Mouse (Mus musculus): Measurements from ENCODE around the gene Lifr. TPM values are rescaled to one million over a fixed set of nuclear protein-coding genes. Genes with fewer than 3 reads are reported as not detected.

Lifr gene
- total RNA-seq, 2 experiments from 2014 or later: 49.9 to 61.3 TPM

GRCm38 (mm10) chr15:7202981-7203380 is 112.6 kb downstream of the Lifr start:
- no peak for DNase-seq

- DNase-seq: peak; percentile 78 to 84
These were observed 113.4 kb downstream of the Lifr start for GRCm38 (mm10) chr15:7203606-7204330.

GRCm38 (mm10) chr15:7204917-7205316 is 114.5 kb downstream of the Lifr start:
- DNase-seq: no peak

GRCm38 (mm10) chr15:7206110-7206509 is 115.7 kb downstream of the Lifr start:
- DNase-seq: peak in 1 of 2 experiments; percentile 31

- DNase-seq: no peak
These were observed 116.9 kb downstream of the Lifr start for GRCm38 (mm10) chr15:7207292-7207691.

GRCm38 (mm10) chr15:7208180-7208579 is 117.8 kb downstream of the Lifr start:
- peak in 1 of 2 experiments; percentile 15 for DNase-seq

- DNase-seq: peak; percentile 68 to 75
These were observed 123.3 kb downstream of the Lifr start for GRCm38 (mm10) chr15:7213683-7214082.

- DNase-seq: no peak
These were observed 125.4 kb downstream of the Lifr start for GRCm38 (mm10) chr15:7215845-7216244.

- DNase-seq: peak in 1 of 2 experiments; percentile 55
These were observed 126.3 kb downstream of the Lifr start for GRCm38 (mm10) chr15:7216581-7217272.

- no peak for DNase-seq
These were observed 126.8 kb downstream of the Lifr start for GRCm38 (mm10) chr15:7217273-7217598.

GRCm38 (mm10) chr15:7222809-7223208 is 132.4 kb downstream of the Lifr start:
- peak; percentile 62 to 63 for DNase-seq

GRCm38 (mm10) chr15:7224151-7224775 is 133.8 kb downstream of the Lifr start:
- peak; percentile 38 to 44 for DNase-seq

- peak; percentile 83 to 89 for DNase-seq
These were observed 135.8 kb downstream of the Lifr start for GRCm38 (mm10) chr15:7226225-7226624.

GRCm38 (mm10) chr15:7233393-7234090 is 143.1 kb downstream of the Lifr start:
- DNase-seq: peak in 1 of 2 experiments; percentile 14

- DNase-seq: no peak
These were observed 149.5 kb downstream of the Lifr start for GRCm38 (mm10) chr15:7239904-7240303.

- no peak for DNase-seq
These were observed 150.5 kb downstream of the Lifr start for GRCm38 (mm10) chr15:7240950-7241349.

- no peak for DNase-seq
These were observed 151.9 kb downstream of the Lifr start for GRCm38 (mm10) chr15:7242161-7242850.

Other genes starting within 250 kb of the Lifr start
- gene Osmr, start 215.6 kb upstream of the Lifr start, total RNA-seq (2021): 10 to 100 TPM in 1 of 2 experiments, 1 to 10 TPM in 1; 9.7 to 11.1 TPM

All from heart, adult 18-20 months (tissue).